In genomic region chr15:10469641-10470150, GRCm38 (mm10) we compare ENCODE assay signal across 8 mouse cellular contexts. TPM values are rescaled to one million over a fixed set of nuclear protein-coding genes. Genes with fewer than 3 reads are reported as not detected.
DNase-seq lines count a peak whose midpoint lies in the region; ATAC-seq lines count a peak whose summit lies in the region.

No protein-coding gene starts in this region.

- H3K4me2 ChIP-seq in embryonic facial prominence, embryonic 11.5 days (ENCODE audit: low read depth, low read length), result peak overlapping the region; percentile 84
- peak overlapping the region; percentile 80 for H3K4me2 ChIP-seq in stomach, embryonic 15.5 days

- H3K4me1 ChIP-seq in embryonic facial prominence, embryonic 11.5 days (ENCODE audit: control insufficient read depth, insufficient read depth, low read length), result no peaks in the 10 kb centered on the region
- H3K4me1 ChIP-seq in stomach, embryonic 15.5 days, result peaks cover 13% of the 10 kb centered on the region; the same call in 1 of the 2 replicates

- H3K4me3 ChIP-seq in embryonic facial prominence, embryonic 11.5 days (ENCODE audit: low read depth, low read length), result peak overlapping the region; percentile 75
- H3K4me3 ChIP-seq in macrophage (ENCODE audit: inconsistent target), result peak overlapping the region; percentile 70
- peak overlapping the region; percentile 80 for H3K4me3 ChIP-seq in stomach, embryonic 15.5 days (replicated peaks)

- no peaks in the 10 kb centered on the region for H3K36me3 ChIP-seq in embryonic facial prominence, embryonic 11.5 days (replicated peaks; ENCODE audit: control insufficient read depth, insufficient read depth, low read depth, low read length)
- H3K36me3 ChIP-seq in macrophage (ENCODE audit: inconsistent target), result no peaks in the 10 kb centered on the region
- H3K36me3 ChIP-seq in stomach, embryonic 15.5 days, result no peaks in the 10 kb centered on the region

- H3K9me3 ChIP-seq in embryonic facial prominence, embryonic 11.5 days (replicated peaks; ENCODE audit: control insufficient read depth, low read length), result no peaks in the 10 kb centered on the region
- no peaks in the 10 kb centered on the region for H3K9me3 ChIP-seq in stomach, embryonic 15.5 days

- peaks cover 51% of the 10 kb centered on the region for H3K79me2 ChIP-seq in macrophage (ENCODE audit: inconsistent target)

- no peaks in the 10 kb centered on the region for H3K27me3 ChIP-seq in embryonic facial prominence, embryonic 11.5 days (ENCODE audit: control insufficient read depth, insufficient read depth, low read length)
- no peaks in the 10 kb centered on the region for H3K27me3 ChIP-seq in stomach, embryonic 15.5 days (replicated peaks)

- H3K9ac ChIP-seq in embryonic facial prominence, embryonic 11.5 days (replicated peaks; ENCODE audit: low read length), result peak overlapping the region; percentile 80
- peak overlapping the region; percentile 65 for H3K9ac ChIP-seq in stomach, embryonic 15.5 days

- 1% methylated on average over 38 of the region's 40 CpGs for WGBS in embryonic facial prominence, embryonic 11.5 days
- WGBS in macrophage (ENCODE audit: missing documents), result under 1% methylated on average over 40 of the region's 40 CpGs
- 1% methylated on average over 38 of the region's 40 CpGs for WGBS in stomach, embryonic 15.5 days

- ATAC-seq in embryonic facial prominence, embryonic 11.5 days (replicated peaks; ENCODE audit: insufficient number of reproducible peaks, low FRiP score, low TSS enrichment, low read depth), result peak; percentile 42
- ATAC-seq in stomach, embryonic 15.5 days (ENCODE audit: insufficient read depth, low FRiP score, low read depth), result no peak

- peak; percentile 15 to 36 for DNase-seq in left cerebral cortex, adult 18-20 months (ENCODE audit: low spot score in 2 of 2)
- DNase-seq in left cerebral cortex, adult 11 months (ENCODE audit: low spot score), result no peak
- peak; percentile 60 for DNase-seq in MN1 (ENCODE audit: low spot score)
- peak; percentile 57 for DNase-seq in embryonic facial prominence, embryonic 11.5 days (ENCODE audit: low spot score)
- peak; percentile 52 for DNase-seq in induced T-regulatory cell, adult 2 months (ENCODE audit: low read depth)
- DNase-seq in cerebellum, adult 8-10 months, result no peak

- no peak overlapping the region; the same call in 1 of the 2 replicates for H3K27ac ChIP-seq in embryonic facial prominence, embryonic 11.5 days (replicated peaks; ENCODE audit: low read depth, low read length)
- H3K27ac ChIP-seq in macrophage, result no peak overlapping the region
- peak overlapping the region; percentile 82 for H3K27ac ChIP-seq in stomach, embryonic 15.5 days

RNA-seq across cellular contexts. Expression of gene Dnajc21, which starts 0.6 kb away (rescaled TPM):
- 10 to 100 TPM; 32.2 to 34.7 TPM for total RNA-seq in left cerebral cortex, adult 18-20 months (2021)
- 14.3 and 18.2 TPM in 2 replicates for polyA plus RNA-seq in embryonic facial prominence, embryonic 11.5 days (2014; fragmentation: Nextera tagmentation; extraction: Ambion mirVana)
- total RNA-seq in macrophage (2018; cell fraction: chromatin; rRNA removed), result 10 to 100 TPM; 17.2 to 39.6 (median 28.1) TPM
- 10 to 100 TPM; 13.1 to 21.8 (median 16.5) TPM for total RNA-seq in macrophage (2018; cell fraction: cytosol; rRNA removed)
- total RNA-seq in macrophage (2018; cell fraction: nucleus; rRNA removed), result 10 to 100 TPM; 10.3 to 32.5 (median 17.0) TPM
- polyA plus RNA-seq in macrophage (2018), result 10.5 to 32.9 TPM (median 24.5 TPM) in 3 replicates
- 16.8 and 17.6 TPM in 2 replicates for polyA plus RNA-seq in stomach, embryonic 15.5 days (2015; fragmentation: Nextera tagmentation; extraction: Ambion mirVana)

RNA-seq across cellular contexts. Expression of gene Brix1, which starts 16.1 kb away (rescaled TPM):
- 10 to 100 TPM; 21.8 to 25.1 TPM for total RNA-seq in left cerebral cortex, adult 18-20 months (2021)
- 157 and 185 TPM in 2 replicates for polyA plus RNA-seq in embryonic facial prominence, embryonic 11.5 days (2014; fragmentation: Nextera tagmentation; extraction: Ambion mirVana)
- 10 to 100 TPM in 17 of 26 experiments, 1 to 10 TPM in 9; 4.5 to 16.1 (median 10.9) TPM for total RNA-seq in macrophage (2018; cell fraction: chromatin; rRNA removed)
- total RNA-seq in macrophage (2018; cell fraction: cytosol; rRNA removed), result 10 to 100 TPM; 12.0 to 18.2 (median 14.0) TPM
- total RNA-seq in macrophage (2018; cell fraction: nucleus; rRNA removed), result 10 to 100 TPM in 11 of 26 experiments, 1 to 10 TPM in 15; 4.3 to 18.7 (median 9.2) TPM
- 13.5 to 30.8 TPM (median 26.3 TPM) in 3 replicates for polyA plus RNA-seq in macrophage (2018)
- polyA plus RNA-seq in stomach, embryonic 15.5 days (2015; fragmentation: Nextera tagmentation; extraction: Ambion mirVana), result 83.9 and 106 TPM in 2 replicates

RNA-seq across cellular contexts. Expression of gene Rad1, which starts 16.1 kb away (rescaled TPM):
- 10 to 100 TPM; 16.6 to 21.4 TPM for total RNA-seq in left cerebral cortex, adult 18-20 months (2021)
- polyA plus RNA-seq in embryonic facial prominence, embryonic 11.5 days (2014; fragmentation: Nextera tagmentation; extraction: Ambion mirVana), result 31.2 and 34.1 TPM in 2 replicates
- total RNA-seq in macrophage (2018; cell fraction: chromatin; rRNA removed), result 10 to 100 TPM in 4 of 26 experiments, 1 to 10 TPM in 21, under 1 TPM in 1; 0.81 to 13.0 (median 5.4) TPM
- total RNA-seq in macrophage (2018; cell fraction: cytosol; rRNA removed), result 1 to 10 TPM; 1.9 to 8.2 (median 5.9) TPM
- total RNA-seq in macrophage (2018; cell fraction: nucleus; rRNA removed), result 10 to 100 TPM in 9 of 26 experiments, 1 to 10 TPM in 17; 1.3 to 13.8 (median 6.1) TPM
- 3.5 to 9.9 TPM (median 7.1 TPM) in 3 replicates for polyA plus RNA-seq in macrophage (2018)
- polyA plus RNA-seq in stomach, embryonic 15.5 days (2015; fragmentation: Nextera tagmentation; extraction: Ambion mirVana), result 32.3 and 32.7 TPM in 2 replicates

Comparison
In these comparisons a context has a peak if more than half of its experiments do, and no peak if none do; other contexts are left out.
1. DNase-seq: peak in left cerebral cortex, adult 18-20 months (2 of 2), MN1 (single experiment), embryonic facial prominence, embryonic 11.5 days (single experiment) and induced T-regulatory cell, adult 2 months (single experiment); none in left cerebral cortex, adult 11 months (single experiment) and cerebellum, adult 8-10 months (single experiment).
2. Peak in every context shown above with its lines, with median percentiles within 50 percentile points of each other: H3K4me3 ChIP-seq.